Mouse (Mus musculus) yolk sac, embryonic 10.5 days (tissue): ENCODE measurements around the gene Atp2b2.

Experiments used
- DNase-seq: peaks from one replicate; pipeline ENCODE4 v3.0.0-alpha.2; 2017; ENCODE audit warnings: low spot score

Atp2b2 gene

DNA sequence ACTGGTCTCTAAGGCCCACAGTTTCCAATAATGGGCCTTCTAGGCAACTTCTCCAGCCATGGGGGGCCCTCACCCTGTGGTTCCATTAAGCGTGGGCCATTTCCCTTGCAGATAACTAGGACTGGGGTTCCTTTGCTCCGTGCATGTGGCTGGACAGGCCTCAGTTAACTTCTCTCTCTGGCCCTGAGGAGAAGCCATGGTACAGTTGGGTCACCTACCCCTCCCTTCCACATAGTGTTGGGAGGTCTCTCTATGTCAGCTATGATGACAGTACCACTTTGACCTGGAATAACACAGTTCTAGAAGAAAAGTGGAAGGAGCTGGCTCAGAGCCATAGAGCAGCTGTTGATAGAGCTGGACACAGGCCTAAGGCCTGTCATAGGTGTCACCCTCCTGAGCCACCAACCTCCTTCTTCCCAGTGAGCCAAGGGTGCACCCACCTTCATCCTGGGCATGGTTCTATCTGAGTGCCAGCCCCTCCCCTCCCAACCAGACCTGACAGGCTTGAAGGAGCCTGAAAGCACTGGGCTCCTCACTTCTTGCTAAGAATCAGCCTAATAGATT lies 185.0 kb downstream of the Atp2b2 start:
- DNase-seq = no peak

- DNase-seq = no peak
Observed at GRCm38 (mm10) chr6:113856790-113857189, 185.6 kb downstream of the Atp2b2 start.

- no peak for DNase-seq
Observed at GRCm38 (mm10) chr6:113856095-113856646, 186.2 kb downstream of the Atp2b2 start.

GRCm38 (mm10) chr6:113855581-113855980 lies 186.8 kb downstream of the Atp2b2 start:
- DNase-seq = no peak

DNA sequence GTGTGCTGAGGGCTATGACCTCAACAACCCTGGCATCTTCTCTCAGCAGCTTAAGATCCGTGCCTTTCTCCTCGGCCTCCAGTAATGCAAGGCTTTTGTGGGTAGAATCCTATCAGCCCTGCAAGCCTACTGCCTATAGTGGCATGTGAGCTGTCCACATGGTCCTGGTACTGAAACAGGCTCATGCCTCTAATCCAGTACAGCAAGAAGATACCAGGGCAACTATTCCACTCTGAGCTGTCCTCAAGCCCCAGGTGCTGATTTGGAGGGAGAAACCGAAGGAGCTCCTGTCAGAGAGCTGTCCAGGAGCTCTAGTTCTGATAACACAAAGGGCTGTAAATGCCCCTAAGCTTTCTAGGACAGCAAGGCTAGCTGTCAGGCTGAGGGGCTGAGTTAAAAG lies 190.1 kb downstream of the Atp2b2 start:
- peak; percentile 63 for DNase-seq

DNA sequence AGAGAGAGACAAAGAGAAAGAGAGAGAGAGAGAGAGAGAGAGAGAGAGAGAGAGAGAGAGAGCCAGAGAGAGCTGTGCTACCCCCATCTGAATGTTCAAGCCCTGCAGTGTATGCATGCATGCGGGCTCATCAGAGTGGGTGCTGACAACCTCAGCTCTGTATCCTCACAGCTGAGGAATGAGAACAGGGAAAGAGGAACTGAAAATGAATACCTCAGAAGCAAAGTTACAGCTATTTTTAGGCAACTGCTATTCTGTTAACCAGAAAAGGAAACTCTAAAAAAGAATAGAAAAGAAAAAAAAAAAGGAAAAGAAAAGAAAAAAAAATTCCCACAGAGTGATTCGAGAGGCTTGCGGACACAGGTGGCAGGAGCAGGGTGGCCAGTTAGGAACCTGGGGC lies 192.6 kb downstream of the Atp2b2 start:
- no peak for DNase-seq

- DNase-seq = no peak
Observed at GRCm38 (mm10) chr6:113848655-113849054, 193.8 kb downstream of the Atp2b2 start.

GRCm38 (mm10) chr6:113847092-113847491 lies 195.3 kb downstream of the Atp2b2 start:
- DNase-seq = no peak

- DNase-seq = no peak
Observed at GRCm38 (mm10) chr6:113843248-113843647, 199.2 kb downstream of the Atp2b2 start.

DNA sequence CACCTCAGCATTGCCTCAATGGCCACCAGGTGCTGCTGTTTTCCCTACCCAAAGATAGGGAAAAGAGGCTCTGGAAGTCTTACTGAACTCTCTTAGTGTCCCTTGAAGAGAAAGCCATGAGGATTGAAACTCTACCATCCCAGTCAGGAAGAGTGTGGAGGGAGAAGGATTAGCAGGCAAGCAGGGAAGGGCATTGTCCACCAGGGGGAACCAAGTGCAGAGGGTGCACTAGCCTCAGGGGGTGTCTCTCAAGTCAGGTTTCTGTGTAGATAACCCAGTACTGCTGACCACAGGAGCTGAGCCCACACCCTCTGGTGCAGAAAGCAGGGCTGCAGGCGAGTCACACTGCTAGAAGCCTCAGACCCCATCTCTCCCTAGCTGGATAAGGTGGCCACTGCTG lies 203.9 kb downstream of the Atp2b2 start:
- DNase-seq = no peak

GRCm38 (mm10) chr6:113837740-113838139 lies 204.7 kb downstream of the Atp2b2 start:
- DNase-seq = no peak

GRCm38 (mm10) chr6:113836545-113836944 lies 205.9 kb downstream of the Atp2b2 start:
- no peak for DNase-seq

DNA sequence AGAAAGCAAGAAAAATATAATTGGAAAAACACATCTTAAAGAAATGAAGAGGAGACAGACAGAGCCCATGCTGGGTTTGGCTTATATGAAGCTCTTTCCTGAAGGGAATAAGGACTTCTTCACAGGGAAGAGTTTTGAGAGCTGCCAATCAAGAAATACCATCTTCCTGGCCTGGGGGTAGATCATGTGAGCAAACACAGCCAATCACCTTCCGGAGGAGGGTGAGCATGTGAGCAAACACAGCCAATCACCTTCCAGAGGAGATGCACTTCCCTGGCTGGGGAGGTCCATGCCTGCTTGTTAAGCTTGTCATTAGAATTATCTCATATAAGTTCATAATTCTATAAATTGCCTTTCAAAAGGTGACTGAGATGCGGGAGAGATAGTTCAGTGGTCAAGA lies 211.9 kb downstream of the Atp2b2 start:
- no peak for DNase-seq

- DNase-seq = no peak
Observed at GRCm38 (mm10) chr6:113827309-113827708, 215.1 kb downstream of the Atp2b2 start.

GRCm38 (mm10) chr6:113822417-113822816 lies 220.0 kb downstream of the Atp2b2 start:
- DNase-seq = no peak

DNA sequence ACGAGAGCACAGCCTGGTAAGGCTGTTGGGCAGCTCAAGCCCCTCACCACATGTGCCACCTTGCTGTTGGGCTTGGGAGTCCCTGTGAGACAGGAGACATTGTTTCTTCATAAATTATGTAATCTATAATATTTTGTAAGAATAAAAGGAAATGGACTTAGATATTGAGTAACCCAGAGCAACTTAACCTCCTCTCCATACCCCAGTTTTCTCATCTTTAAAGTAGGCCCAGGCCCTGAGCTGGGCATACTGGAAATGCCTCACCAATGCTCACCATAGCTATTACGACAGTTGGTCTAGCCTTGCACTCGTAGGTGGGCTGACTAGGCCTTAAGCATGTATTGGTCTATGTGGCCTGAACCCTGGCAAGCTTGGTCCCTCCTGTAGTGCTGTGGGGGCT lies 225.7 kb downstream of the Atp2b2 start:
- no peak for DNase-seq

DNA sequence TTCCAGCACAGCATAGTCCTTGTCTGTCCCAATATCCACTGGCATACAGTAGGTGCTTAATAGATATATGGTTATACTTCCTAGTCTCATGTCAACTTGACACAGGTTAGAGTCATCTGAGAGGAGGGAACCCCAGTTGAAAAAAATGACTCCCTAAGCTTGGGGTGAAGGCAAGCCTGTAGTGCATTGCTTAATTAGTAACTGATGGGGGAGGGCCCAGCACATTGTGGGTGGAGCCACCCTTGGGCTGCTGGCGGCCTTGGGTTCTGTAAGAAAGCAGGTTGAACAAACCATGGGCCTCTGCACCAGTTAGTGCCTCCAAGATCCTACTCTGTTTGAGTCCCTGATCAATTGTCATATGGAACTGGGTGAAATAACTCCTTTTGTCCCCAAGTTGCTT lies 231.0 kb downstream of the Atp2b2 start:
- no peak for DNase-seq

DNA sequence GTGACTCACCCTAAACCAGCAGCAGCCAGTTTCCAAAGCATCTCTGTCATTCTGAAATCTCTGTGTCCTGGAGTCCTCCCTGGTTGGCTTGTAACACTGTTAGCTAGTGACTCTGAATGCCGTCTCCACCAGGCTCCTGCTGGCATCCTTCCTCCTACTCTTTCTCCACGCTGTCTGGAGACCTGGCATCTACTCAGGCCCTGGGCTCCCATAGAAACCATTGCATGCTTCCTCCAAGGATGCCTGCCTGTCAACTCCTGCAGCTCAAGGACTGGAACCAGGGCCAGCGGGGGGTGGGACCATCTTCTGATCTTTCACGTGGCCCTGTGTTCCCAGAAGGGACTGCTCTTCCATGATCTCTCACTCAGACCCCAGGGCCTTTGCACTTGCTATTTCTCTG lies 231.7 kb downstream of the Atp2b2 start:
- no peak for DNase-seq

- no peak for DNase-seq
Observed at GRCm38 (mm10) chr6:113806241-113806640, 236.2 kb downstream of the Atp2b2 start.

GRCm38 (mm10) chr6:113801233-113801632 lies 241.2 kb downstream of the Atp2b2 start:
- DNase-seq = no peak

DNA sequence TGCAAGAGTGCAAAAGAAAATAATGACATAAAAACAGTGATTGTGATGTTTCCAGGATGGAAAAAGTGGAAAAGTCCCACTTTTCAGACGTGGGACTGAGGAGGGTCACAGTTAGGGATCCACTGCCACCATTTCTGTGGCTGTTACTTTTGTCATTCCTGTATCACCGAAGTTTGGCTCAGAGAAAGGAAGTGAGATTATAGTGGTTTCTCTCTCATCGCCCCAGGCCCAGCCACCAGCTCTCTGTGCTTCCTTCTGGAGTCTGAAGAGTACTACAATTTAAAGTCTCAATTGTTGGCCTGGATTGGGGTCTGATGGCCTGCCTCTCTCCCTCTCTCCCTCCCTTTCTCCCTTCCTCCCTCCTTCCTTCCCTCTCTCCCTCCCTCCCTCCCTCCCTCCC lies 242.5 kb downstream of the Atp2b2 start:
- DNase-seq = no peak

GRCm38 (mm10) chr6:113799349-113799748 lies 243.1 kb downstream of the Atp2b2 start:
- no peak for DNase-seq

DNA sequence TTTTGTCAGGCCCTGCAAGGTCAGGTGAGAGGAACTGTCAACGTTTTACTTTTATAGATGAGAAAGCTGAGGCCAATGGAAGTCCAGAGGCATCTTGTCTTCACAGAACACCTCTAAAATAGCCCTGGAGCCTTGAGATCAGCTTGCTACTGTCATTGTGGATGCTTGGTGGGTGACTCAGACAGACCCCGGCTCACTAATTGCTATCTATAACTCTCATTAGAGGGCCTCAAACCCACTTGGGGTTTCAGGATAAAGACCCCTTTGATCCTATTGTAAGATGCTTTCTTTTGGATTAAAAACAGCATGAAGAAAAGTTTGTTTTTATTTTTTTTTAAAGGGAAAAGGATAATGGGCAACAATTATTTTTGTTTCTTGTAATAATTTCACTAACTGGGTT lies 243.5 kb downstream of the Atp2b2 start:
- DNase-seq = no peak

DNA sequence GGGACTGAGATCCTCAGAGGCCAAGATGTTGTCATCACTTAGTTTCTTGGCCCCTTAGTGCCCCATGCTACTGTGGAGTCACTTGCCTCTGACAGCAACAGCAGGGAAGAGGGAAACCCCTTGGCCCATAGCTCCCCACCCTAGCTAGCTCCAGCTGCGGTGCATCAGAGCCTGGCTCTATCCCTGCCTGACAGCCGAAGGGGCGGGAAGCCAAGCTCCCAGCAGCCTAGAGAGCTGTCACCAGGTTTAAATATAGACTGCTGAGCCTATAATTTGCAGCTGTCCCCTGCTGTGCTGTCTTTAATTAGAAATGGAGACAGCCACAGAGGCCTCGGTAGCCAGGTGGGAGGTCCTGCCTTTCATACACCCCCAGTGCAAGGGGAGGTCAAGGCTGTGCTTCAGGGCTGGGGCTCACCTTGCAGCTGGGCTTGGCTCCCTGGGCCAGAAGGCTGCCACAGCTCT lies 247.1 kb downstream of the Atp2b2 start:
- DNase-seq = no peak
